10 mouse cellular contexts compared by ENCODE assay signal in genomic region chr6:29166196-29166595, GRCm38 (mm10). TPM values are rescaled to one million over a fixed set of nuclear protein-coding genes. Genes with fewer than 3 reads are reported as not detected.
DNase-seq lines count a peak whose midpoint lies in the region; ATAC-seq and TF ChIP-seq lines count a peak whose summit lies in the region.
"Had no signal": no experiment of that assay in that cellular context is flagged by ENCODE, and none has a peak within 500 bp of the region (broad histone marks: within the 10 kb centered on the region; RNA-seq: fewer than 3 reads in every experiment).

No protein-coding gene starts in this region.

- peaks cover 29% of the 10 kb centered on the region for H3K79me2 ChIP-seq in MEL (ENCODE audit: control insufficient read depth, insufficient read depth, low read length, poor library complexity)

- no peaks in the 10 kb centered on the region for H3K9me3 ChIP-seq in MEL (replicated peaks; ENCODE audit: insufficient read depth, low read length)
- no peaks in the 10 kb centered on the region for H3K9me3 ChIP-seq in liver, postnatal 0 days (ENCODE audit: low read length)
- H3K9me3 ChIP-seq: embryonic facial prominence, embryonic 13.5 days; limb, embryonic 12.5 days had no signal

- no peak for ATAC-seq in liver, postnatal 0 days

- H3K27me3 ChIP-seq in MEL (ENCODE audit: control insufficient read depth in 1 of 2, insufficient read depth in 2 of 2, low read length in 2 of 2) = peaks cover 5 to 11% of the 10 kb centered on the region in 2 experiments; a peak in 3 of 4 replicates
- peaks cover 42% of the 10 kb centered on the region for H3K27me3 ChIP-seq in liver, postnatal 0 days (ENCODE audit: insufficient read depth, low read length)

- no peak overlapping the region for H3K4me3 ChIP-seq in MEL (ENCODE audit: control insufficient read depth in 1 of 2, insufficient read depth in 1 of 2, low read depth in 2 of 2, low read length in 2 of 2)
- no peak overlapping the region for H3K4me3 ChIP-seq in liver, postnatal 0 days (ENCODE audit: low read depth, low read length)
- H3K4me3 ChIP-seq: embryonic facial prominence, embryonic 13.5 days; limb, embryonic 12.5 days had no signal

- H3K36me3 ChIP-seq in MEL (ENCODE audit: control insufficient read depth in 1 of 2, insufficient read depth in 2 of 2, low read length in 2 of 2) = peaks cover 0 to 14% of the 10 kb centered on the region in 2 experiments; a peak in 2 of 4 replicates
- H3K36me3 ChIP-seq in liver, postnatal 0 days (replicated peaks; ENCODE audit: insufficient read depth, low read length) = no peaks in the 10 kb centered on the region
- H3K36me3 ChIP-seq: embryonic facial prominence, embryonic 13.5 days; limb, embryonic 12.5 days had no signal

- no peak overlapping the region for H3K27ac ChIP-seq in MEL (ENCODE audit: control insufficient read depth, low read depth, low read length)
- H3K27ac ChIP-seq in liver, postnatal 0 days (ENCODE audit: low read depth) = no peak overlapping the region
- H3K27ac ChIP-seq: embryonic facial prominence, embryonic 13.5 days; limb, embryonic 12.5 days had no signal

- no peak for TF ChIP-seq EP300 in MEL (IDR thresholded peaks at IDR 0.05; ENCODE audit: low read depth in 1 of 2, low read length in 2 of 2)
- no peak for TF ChIP-seq EP300 in liver, postnatal 0 days (IDR thresholded peaks at IDR 0.05; ENCODE audit: low read depth)

- H3K9ac ChIP-seq in MEL (ENCODE audit: control insufficient read depth, low read depth, low read length, poor library complexity, severe bottlenecking) = no peak overlapping the region
- H3K9ac ChIP-seq in liver, postnatal 0 days (replicated peaks) = no peak overlapping the region
- H3K9ac ChIP-seq: embryonic facial prominence, embryonic 13.5 days; limb, embryonic 12.5 days had no signal

- peak; percentile 67 for DNase-seq in layer of hippocampus, adult 11-12 months (ENCODE audit: low spot score)
- no peak for DNase-seq in layer of hippocampus, adult 9-10 months (ENCODE audit: low spot score)
- DNase-seq in MEL (ENCODE audit: low read depth, low spot score) = peak; percentile 78
- DNase-seq in cerebellum, adult 11-12 months = peak; percentile 33
- DNase-seq in heart, postnatal 36 days = peak; percentile 36 to 44
- no peak for DNase-seq in liver, postnatal 0 days
- DNase-seq in thymus, postnatal 25 days = peak; percentile 51
- DNase-seq in gastrocnemius, adult 8-10 months (ENCODE audit: low spot score in 2 of 2) = no peak

- WGBS in liver, postnatal 0 days (ENCODE audit: insufficient replicate concordance) = 4% methylated on average over 1 of the region's 1 CpGs

- TF ChIP-seq POLR2A in MEL (IDR thresholded peaks at IDR 0.05; ENCODE audit: control insufficient read depth in 1 of 2, insufficient read depth in 1 of 2, low read depth in 1 of 2, low read length in 2 of 2, poor library complexity in 1 of 2) = no peak

- peaks cover 3 to 8% of the 10 kb centered on the region in 2 experiments for H3K4me1 ChIP-seq in MEL (ENCODE audit: control insufficient read depth in 1 of 2, insufficient read depth in 2 of 2, low read length in 2 of 2)
- H3K4me1 ChIP-seq in liver, postnatal 0 days (ENCODE audit: insufficient read depth) = peaks cover 19% of the 10 kb centered on the region

- peak; percentile 15 to 92 (median 67); a peak in 5 of 6 replicates for TF ChIP-seq CTCF in MEL (IDR thresholded peaks at IDR 0.05 in 2 of 3, conservative IDR thresholded peaks at IDR 0.05 in 1 of 3; ENCODE audit: control insufficient read depth in 1 of 3, insufficient read depth in 1 of 3, low read depth in 2 of 3, low read length in 3 of 3, poor library complexity in 1 of 3, severe bottlenecking in 1 of 3)
- TF ChIP-seq CTCF in liver, postnatal 0 days (IDR thresholded peaks at IDR 0.05; ENCODE audit: low read depth) = peak; percentile 72

- H3K4me2 ChIP-seq in liver, postnatal 0 days (ENCODE audit: low read depth, low read length) = no peak overlapping the region
- H3K4me2 ChIP-seq: embryonic facial prominence, embryonic 13.5 days; limb, embryonic 12.5 days had no signal

- intact Hi-C loops in heart, postnatal 36 days (cut with DNase I) = loop anchor here (1.0 kb wide), 1 partner anchor 32 kb away; no protein-coding TSS in a partner anchor

- TF ChIP-seq RAD21 in MEL (IDR thresholded peaks at IDR 0.05; ENCODE audit: low read depth, low read length) = peak; percentile 91

TF ChIP-seq in MEL, 35 proteins besides CTCF, POLR2A, EP300 and RAD21:
- TF ChIP-seq JUND (IDR thresholded peaks at IDR 0.05; ENCODE audit: low read depth, low read length) = no peak
- no peak for TF ChIP-seq BHLHE40 (IDR thresholded peaks at IDR 0.05; ENCODE audit: borderline replicate concordance, low read depth, low read length)
- TF ChIP-seq MYC (IDR thresholded peaks at IDR 0.05; ENCODE audit: low read depth, low read length) = no peak
- no peak for TF ChIP-seq ETS1 (IDR thresholded peaks at IDR 0.05; ENCODE audit: low read depth, low read length)
- no peak for TF ChIP-seq NRF1 (IDR thresholded peaks at IDR 0.05; ENCODE audit: insufficient read depth, low read depth, low read length, poor library complexity, severe bottlenecking)
- peak; percentile 81 for TF ChIP-seq SMC3 (IDR thresholded peaks at IDR 0.05; ENCODE audit: low read depth, low read length)
- no peak for TF ChIP-seq ELF1 (IDR thresholded peaks at IDR 0.05; ENCODE audit: low read depth, low read length)
- TF ChIP-seq ZC3H11A (IDR thresholded peaks at IDR 0.05; ENCODE audit: low read depth, low read length) = peak; percentile 78
- TF ChIP-seq KAT2A (conservative IDR thresholded peaks at IDR 0.05; ENCODE audit: low read depth, low read length) = no peak
- no peak for TF ChIP-seq USF1 (IDR thresholded peaks at IDR 0.05; ENCODE audit: low read depth, low read length)
- TF ChIP-seq CHD1 (IDR thresholded peaks at IDR 0.05; ENCODE audit: low read depth, low read length) = no peak
- TF ChIP-seq MEF2A (IDR thresholded peaks at IDR 0.05; ENCODE audit: extremely low read depth, insufficient replicate concordance, low read depth, low read length, poor library complexity, severe bottlenecking) = no peak
- no peak for TF ChIP-seq MYB (IDR thresholded peaks at IDR 0.05; ENCODE audit: low read depth, low read length)
- no peak for TF ChIP-seq UBTF (IDR thresholded peaks at IDR 0.05; ENCODE audit: borderline replicate concordance, insufficient read depth, low read depth, low read length)

RNA-seq across cellular contexts. Expression of gene Rbm28, which starts 1.4 kb away (rescaled TPM):
- 48.2 and 50.1 TPM in 2 replicates for total RNA-seq in MEL (2012; rRNA removed)
- 100 to 1,000 TPM in 1 of 2 experiments, 10 to 100 TPM in 1; 91.2 to 312 TPM for polyA plus RNA-seq in MEL (2012; ENCODE audit: insufficient read depth in 1 of 2, insufficient read length in 2 of 2, low read depth in 1 of 2, low replicate concordance in 2 of 2, missing spikeins in 1 of 2)
- total RNA-seq in heart, postnatal 36 days (2021) = 10 to 100 TPM; 19.9 to 20.1 TPM
- polyA plus RNA-seq in liver, postnatal 0 days (2015; fragmentation: Nextera tagmentation; extraction: Ambion mirVana) = 6.6 and 8.2 TPM in 2 replicates
- total RNA-seq in gastrocnemius, adult 8-10 months (2022) = 10 to 100 TPM; 10.7 to 15.9 (median 14.8) TPM

RNA-seq across cellular contexts. Expression of gene Prrt4, which starts 13.2 kb away (rescaled TPM):
- total RNA-seq in MEL (2012; rRNA removed) = not detected in 2 replicates
- under 1 TPM in 1 of 2 experiments, not detected in 1; 0.17 TPM for polyA plus RNA-seq in MEL (2012; ENCODE audit: insufficient read depth in 1 of 2, insufficient read length in 2 of 2, low read depth in 1 of 2, low replicate concordance in 2 of 2, missing spikeins in 1 of 2)
- 1 to 10 TPM; 3.6 to 4.0 TPM for total RNA-seq in heart, postnatal 36 days (2021)
- not detected in 2 replicates for polyA plus RNA-seq in liver, postnatal 0 days (2015; fragmentation: Nextera tagmentation; extraction: Ambion mirVana)
- under 1 TPM; 0.46 to 0.70 (median 0.53) TPM for total RNA-seq in gastrocnemius, adult 8-10 months (2022)

RNA-seq across cellular contexts. Expression of gene Impdh1, which starts 50.0 kb away (rescaled TPM):
- 15.3 and 17.2 TPM in 2 replicates for total RNA-seq in MEL (2012; rRNA removed)
- polyA plus RNA-seq in MEL (2012; ENCODE audit: insufficient read depth in 1 of 2, insufficient read length in 2 of 2, low read depth in 1 of 2, low replicate concordance in 2 of 2, missing spikeins in 1 of 2) = 10 to 100 TPM in 1 of 2 experiments, not detected in 1; 55.1 TPM
- total RNA-seq in heart, postnatal 36 days (2021) = 10 to 100 TPM; 21.5 to 26.3 TPM
- 7.3 and 7.7 TPM in 2 replicates for polyA plus RNA-seq in liver, postnatal 0 days (2015; fragmentation: Nextera tagmentation; extraction: Ambion mirVana)
- total RNA-seq in gastrocnemius, adult 8-10 months (2022) = 10 to 100 TPM in 3 of 4 experiments, 1 to 10 TPM in 1; 9.7 to 13.5 (median 10.9) TPM

Comparison
In these comparisons a context has a peak if more than half of its experiments do, and no peak if none do; other contexts are left out.
1. DNase-seq: peak in layer of hippocampus, adult 11-12 months (single experiment), MEL (single experiment), cerebellum, adult 11-12 months (single experiment), heart, postnatal 36 days (2 of 2) and thymus, postnatal 25 days (single experiment); none in layer of hippocampus, adult 9-10 months (single experiment), liver, postnatal 0 days (single experiment) and gastrocnemius, adult 8-10 months (0 of 2).